Mouse (Mus musculus) kidney, embryonic 16.5 days (tissue): Measurements from ENCODE around the gene Psmd9. TPM values are rescaled to one million over a fixed set of nuclear protein-coding genes. Genes with fewer than 3 reads are reported as not detected.
A peak's percentile ranks its signal among the peaks of the same experiment; 100 is the strongest.
"Not testable (repeated sequence)": the region's sequence is repeated elsewhere in the genome, so short reads cannot be mapped to it uniquely, and the experiment has no call there.

ENCODE experiments used
- ATAC-seq: fragments of 200-750 bp; cut with Nextera tagmentation; 2 replicates; pipeline ENCODE4 v1.8.0; 2017; ENCODE audit warnings: moderate TSS enrichment; ENCODE audit not compliant: low FRiP score, low TSS enrichment
- H3K27ac ChIP-seq: fragments of 300-500 bp; sonication (generic); 2 replicates; pipeline ENCODE4 v1.5.1; 2014; ENCODE audit warnings: low read length
- H3K27me3 ChIP-seq: fragments of 300-500 bp; sonication (generic); 2 replicates; pipeline ENCODE4 v1.6.1; 2014; ENCODE audit warnings: low read length, control low read depth, mixed read lengths; ENCODE audit not compliant: insufficient read depth
- H3K36me3 ChIP-seq: fragments of 300-500 bp; sonication (generic); 2 replicates; pipeline ENCODE4 v1.6.1; 2014; ENCODE audit warnings: low read length, control low read depth, mixed read lengths; ENCODE audit not compliant: insufficient read depth
- H3K4me1 ChIP-seq: fragments of 300-500 bp; sonication (generic); 2 replicates; pipeline ENCODE4 v1.6.1; 2014; ENCODE audit warnings: low read length, control low read depth, mixed read lengths; ENCODE audit not compliant: insufficient read depth
- H3K4me2 ChIP-seq: fragments of 300-500 bp; sonication (generic); replicated peaks from 2 replicates; pipeline ENCODE4 v1.6.1; 2014; ENCODE audit warnings: low read depth, low read length
- H3K4me3 ChIP-seq: fragments of 300-500 bp; sonication (generic); 2 replicates; pipeline ENCODE4 v1.5.1; 2014; ENCODE audit warnings: mild to moderate bottlenecking, low read length
- H3K9ac ChIP-seq: fragments of 300-500 bp; sonication (generic); replicated peaks from 2 replicates; pipeline ENCODE4 v1.6.1; 2014; ENCODE audit warnings: low read length
- H3K9me3 ChIP-seq: fragments of 300-500 bp; sonication (generic); 2 replicates; pipeline ENCODE4 v1.6.1; 2016; ENCODE audit warnings: low read length, control low read depth
- WGBS: fragments of 180-500 bp; shearing (Covaris S2); extraction: QIAGEN DNeasy Blood & Tissue Kit; methylation state at CpG from one replicate; pipeline ENCODE4 v1.1.7; 2014; 5-methylcytosine and 5-hydroxymethylcytosine counted together
- polyA plus RNA-seq: library from polyadenylated mRNA; unstranded; fragments of >200 nt; fragmentation: Nextera tagmentation; extraction: Ambion mirVana; gene quantifications from 2 replicates; pipeline ENCODE4 v1.2.1, GENCODE M21; 2015

Gene Psmd9
- polyA plus RNA-seq, 1 experiment from 2014 or later, result 86.9 TPM

DNA sequence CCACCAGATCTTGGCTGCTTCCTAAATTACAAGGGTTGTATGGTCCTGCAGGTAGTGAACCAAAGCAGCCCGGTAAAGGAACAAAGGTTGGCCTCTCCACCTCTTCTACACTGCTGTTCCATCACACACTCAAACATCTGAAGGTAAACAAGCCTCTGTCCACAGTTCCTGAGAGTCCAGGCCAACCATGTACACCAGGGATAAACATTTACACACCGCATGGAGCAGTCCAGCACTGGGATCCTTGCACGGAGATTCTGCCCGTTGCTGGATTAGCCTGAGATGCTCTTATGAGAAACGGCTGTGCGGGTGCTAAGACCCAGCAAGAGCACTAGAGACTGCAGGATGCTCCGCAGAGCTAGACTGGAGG is 32.3 kb downstream of the Psmd9 start:
- Histone ChIP-seq H3K27ac (no peak overlapping the region), H3K9me3 (no peaks in the 10 kb centered on the region), H3K27me3 (no peaks in the 10 kb centered on the region), H3K4me1 (no peaks in the 10 kb centered on the region), H3K9ac (no peak overlapping the region), H3K36me3 (no peaks in the 10 kb centered on the region), H3K4me3 (no peak overlapping the region), H3K4me2 (no peak overlapping the region)
- 79% methylated on average over 7 of the region's 7 CpGs for WGBS
- no peak for ATAC-seq

DNA sequence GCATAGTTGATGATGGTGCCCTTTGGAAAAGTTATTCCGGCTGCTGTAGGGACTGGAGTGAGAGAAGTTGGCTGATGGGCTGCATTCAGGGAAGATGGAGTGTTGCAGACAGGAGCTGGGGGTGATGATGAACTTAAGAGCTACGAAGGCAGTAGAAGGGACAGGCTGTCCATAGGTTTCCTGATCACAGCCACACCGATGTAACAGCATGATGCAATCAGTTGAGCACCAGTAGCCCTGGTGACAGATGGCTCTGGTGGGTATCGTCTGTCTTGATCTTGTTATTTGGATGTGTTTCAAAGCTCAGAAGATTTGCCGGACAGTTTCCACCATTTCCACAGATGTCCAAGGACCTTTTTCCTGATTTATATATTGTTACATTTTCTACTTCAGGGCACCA is 32.8 kb downstream of the Psmd9 start:
- Histone ChIP-seq H3K9me3 (no peaks in the 10 kb centered on the region), H3K4me3 (no peak overlapping the region), H3K36me3 (no peaks in the 10 kb centered on the region), H3K4me2 (no peak overlapping the region), H3K27me3 (no peaks in the 10 kb centered on the region), H3K27ac (no peak overlapping the region), H3K4me1 (no peaks in the 10 kb centered on the region), H3K9ac (no peak overlapping the region)
- WGBS, result 80% methylated on average over 5 of the region's 5 CpGs
- ATAC-seq, result no peak

DNA sequence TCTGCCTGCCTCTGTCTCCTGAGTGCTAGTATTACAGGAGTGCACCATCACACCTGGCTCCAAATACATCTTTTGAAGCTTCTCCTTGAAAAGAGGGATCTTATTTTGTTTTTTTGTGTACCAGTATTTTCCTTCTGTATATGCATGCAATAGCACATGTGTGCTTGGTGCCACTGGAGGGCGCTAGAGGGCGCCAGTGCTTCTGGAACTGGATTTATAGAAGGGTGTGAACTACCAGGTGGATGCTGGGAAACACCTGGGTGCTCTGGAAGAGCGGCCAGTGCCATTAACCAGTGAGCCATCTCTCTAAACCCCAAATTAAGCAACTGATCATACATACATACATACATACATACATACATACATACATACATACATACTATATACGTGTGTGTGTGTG is 33.6 kb downstream of the Psmd9 start:
- not testable (repeated sequence) for H3K9me3 ChIP-seq, H3K27me3 ChIP-seq, H3K36me3 ChIP-seq, H3K4me2 ChIP-seq, ATAC-seq, H3K9ac ChIP-seq, H3K4me3 ChIP-seq, H3K27ac ChIP-seq, H3K4me1 ChIP-seq
- WGBS, result 87% methylated on average over 2 of the region's 4 CpGs

DNA sequence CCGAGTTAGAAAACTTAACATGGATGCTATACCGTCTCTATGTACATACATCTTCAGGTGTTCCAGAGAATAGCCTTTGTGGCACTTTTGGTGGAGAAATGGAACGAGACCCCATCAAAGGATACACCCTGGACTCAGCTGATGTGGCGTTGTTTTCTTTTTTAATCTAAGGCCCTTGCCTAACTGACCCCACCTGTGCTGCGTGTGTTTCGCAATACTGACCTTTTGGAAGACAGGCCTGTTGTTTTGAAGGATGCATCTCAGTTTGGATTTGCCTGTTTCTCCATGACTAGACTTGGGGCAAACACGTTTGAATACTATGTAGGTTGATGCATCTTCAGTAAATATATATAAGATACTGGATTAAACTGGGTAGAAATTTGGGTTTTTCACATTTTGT is 34.4 kb downstream of the Psmd9 start:
- H3K9ac ChIP-seq, H3K27ac ChIP-seq, H3K4me3 ChIP-seq, H3K9me3 ChIP-seq, H3K4me2 ChIP-seq, H3K4me1 ChIP-seq, H3K27me3 ChIP-seq, H3K36me3 ChIP-seq, ATAC-seq: not testable (repeated sequence)
- WGBS, result 85% methylated on average over 7 of the region's 7 CpGs

DNA sequence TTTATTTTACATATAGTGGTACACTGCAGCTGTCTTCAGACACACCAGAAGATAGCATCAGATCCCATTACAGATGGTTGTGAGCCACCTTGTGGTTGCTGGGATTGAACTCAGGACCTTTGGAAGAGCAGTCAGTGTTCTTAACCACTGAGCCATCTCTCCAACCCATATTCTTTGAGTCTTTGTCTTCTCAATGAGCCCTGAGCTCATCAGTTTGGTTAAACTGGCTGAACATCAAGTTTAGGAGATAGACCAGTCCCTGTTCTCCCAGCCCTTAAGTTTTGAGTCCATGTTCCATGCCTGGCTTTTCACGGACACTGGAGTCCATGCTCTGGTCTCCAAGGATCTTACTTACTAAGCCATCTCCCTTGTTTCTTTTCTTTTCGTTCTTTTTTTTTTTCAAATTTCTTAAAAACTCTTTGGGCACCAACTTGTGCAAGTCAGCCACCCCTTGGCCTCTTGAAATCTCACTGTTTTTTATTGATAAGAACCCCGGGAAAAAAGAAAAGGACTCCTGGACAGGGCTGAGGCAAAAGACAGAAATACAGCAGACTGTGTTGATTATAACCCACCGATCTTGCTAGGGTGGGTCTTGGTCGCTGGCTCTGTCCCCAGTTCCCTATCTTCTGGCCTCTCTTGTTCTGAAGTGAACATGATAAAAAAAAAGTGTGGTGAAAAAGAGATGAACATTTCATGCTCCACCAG is 53.3 kb downstream of the Psmd9 start:
- H3K27ac ChIP-seq, H3K4me2 ChIP-seq, H3K27me3 ChIP-seq, H3K9me3 ChIP-seq, H3K9ac ChIP-seq, ATAC-seq, H3K36me3 ChIP-seq, H3K4me1 ChIP-seq, H3K4me3 ChIP-seq: not testable (repeated sequence)
- 82% methylated on average over 3 of the region's 5 CpGs for WGBS

DNA sequence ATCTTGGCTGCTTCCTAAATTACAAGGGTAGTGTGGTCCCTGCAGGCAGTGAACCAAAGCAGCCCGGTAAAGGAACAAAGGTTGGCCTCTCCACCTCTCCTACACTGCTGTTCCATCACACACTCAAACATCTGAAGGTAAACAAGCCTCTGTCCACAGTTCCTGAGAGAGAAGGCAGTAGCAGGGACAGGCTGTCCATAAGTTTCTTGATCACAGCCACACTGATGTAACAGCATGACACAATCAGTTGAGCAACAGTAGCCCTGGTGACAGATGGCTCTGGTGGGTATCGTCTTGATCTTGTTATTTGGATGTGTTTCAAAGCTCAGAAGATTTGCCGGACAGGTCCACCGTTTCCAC is 53.8 kb downstream of the Psmd9 start:
- no peak overlapping the region for H3K27ac ChIP-seq
- H3K27me3 ChIP-seq, result no peaks in the 10 kb centered on the region
- H3K4me1 ChIP-seq, result no peaks in the 10 kb centered on the region
- H3K9ac ChIP-seq, result no peak overlapping the region
- 47% methylated on average over 4 of the region's 4 CpGs for WGBS
- no peak overlapping the region for H3K4me2 ChIP-seq
- H3K4me3 ChIP-seq, result no peak overlapping the region
- 0 out of 2 replicates have a peak, but pooled peaks cover 4% of the 10 kb centered on the region for H3K9me3 ChIP-seq
- ATAC-seq, result no peak
- no peaks in the 10 kb centered on the region for H3K36me3 ChIP-seq

DNA sequence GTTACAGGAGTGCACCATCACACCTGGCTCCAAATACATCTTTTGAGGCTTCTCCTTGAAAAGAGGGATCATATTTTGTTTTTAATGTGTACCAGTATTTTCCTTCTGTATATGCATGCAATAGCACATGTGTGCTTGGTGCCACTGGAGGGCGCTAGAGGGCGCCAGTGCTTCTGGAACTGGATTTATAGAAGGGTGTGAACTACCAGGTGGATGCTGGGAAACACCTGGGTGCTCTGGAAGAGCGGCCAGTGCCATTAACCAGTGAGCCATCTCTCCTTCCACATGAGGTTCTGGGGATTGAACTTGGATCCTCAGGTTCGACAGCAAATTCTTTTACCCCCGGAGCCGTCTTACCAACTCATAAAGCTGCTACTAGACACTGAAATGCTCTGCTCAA is 54.6 kb downstream of the Psmd9 start:
- 78% methylated on average over 4 of the region's 6 CpGs for WGBS
- H3K9ac ChIP-seq, H3K4me3 ChIP-seq, H3K27ac ChIP-seq, ATAC-seq, H3K4me2 ChIP-seq, H3K9me3 ChIP-seq, H3K27me3 ChIP-seq, H3K36me3 ChIP-seq, H3K4me1 ChIP-seq: not testable (repeated sequence)

DNA sequence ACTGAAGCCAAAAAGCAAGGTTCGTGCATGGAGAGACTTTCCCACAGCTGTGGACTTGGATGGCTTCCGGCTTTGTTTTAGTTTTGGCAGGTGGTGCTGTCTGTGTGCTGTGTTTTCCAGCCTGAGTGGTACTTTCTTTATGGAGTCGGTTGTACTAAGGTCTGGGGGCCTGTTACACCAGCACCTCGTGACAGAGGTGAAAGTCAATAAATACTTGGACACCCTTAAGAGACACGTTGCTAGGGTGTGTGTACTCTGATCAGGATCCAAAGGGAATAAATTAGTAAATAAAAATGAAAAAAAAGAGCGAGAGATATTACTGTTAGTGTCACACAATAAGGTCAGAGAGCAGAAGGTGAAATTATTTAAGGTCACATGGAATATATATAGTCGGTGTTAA is 57.6 kb downstream of the Psmd9 start:
- Histone ChIP-seq H3K4me2 (no peak overlapping the region), H3K4me3 (no peak overlapping the region), H3K27me3 (no peaks in the 10 kb centered on the region), H3K9ac (no peak overlapping the region), H3K36me3 (no peaks in the 10 kb centered on the region), H3K9me3 (no peaks in the 10 kb centered on the region), H3K27ac (no peak overlapping the region), H3K4me1 (peaks cover 9% of the 10 kb centered on the region)
- 89% methylated on average over 7 of the region's 7 CpGs for WGBS
- no peak for ATAC-seq

DNA sequence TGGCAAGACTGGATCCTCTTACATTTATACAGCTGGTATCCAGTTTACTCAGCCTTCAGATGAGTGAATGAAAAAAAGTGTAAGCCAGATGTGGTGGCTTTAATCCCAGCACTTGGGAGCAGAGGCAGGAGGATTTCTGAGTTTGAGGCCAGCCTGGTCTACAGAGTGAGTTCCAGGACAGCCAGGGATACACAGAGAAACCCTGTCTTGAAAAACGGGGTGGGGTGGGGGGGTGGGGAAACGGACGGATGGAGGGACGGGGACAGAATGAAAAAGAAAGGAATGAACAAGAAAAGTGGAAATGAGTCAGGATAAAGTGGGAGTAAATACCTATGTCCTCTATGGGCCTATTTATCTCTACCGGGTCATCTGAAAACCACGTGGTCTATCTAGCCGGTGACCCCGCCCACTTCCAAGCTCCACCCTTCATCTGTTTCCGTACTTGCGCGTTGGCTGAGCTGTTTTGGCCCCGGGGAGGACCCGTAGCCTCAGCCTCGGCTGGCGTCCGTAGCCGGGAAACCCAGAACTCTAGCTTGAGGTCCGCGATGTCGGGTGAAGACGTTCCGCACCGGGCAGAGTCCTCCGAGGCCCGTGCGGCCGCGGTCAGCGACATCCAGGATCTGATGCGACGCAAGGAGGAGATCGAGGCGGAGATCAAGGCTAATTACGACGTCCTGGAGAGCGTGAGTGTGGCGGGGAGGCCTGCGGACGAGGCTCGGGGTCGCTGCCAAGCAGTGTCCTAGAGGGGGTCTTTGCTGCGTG is 58.7 kb downstream of the Psmd9 start:
- Histone ChIP-seq H3K27me3 (no peaks in the 10 kb centered on the region), H3K4me1 (peaks cover 9% of the 10 kb centered on the region), H3K4me3 (peak overlapping the region; percentile 98), H3K36me3 (no peaks in the 10 kb centered on the region), H3K9me3 (no peaks in the 10 kb centered on the region), H3K27ac (no peak overlapping the region), H3K4me2 (peak overlapping the region; percentile 83), H3K9ac (peak overlapping the region; percentile 96)
- ATAC-seq, result peak; percentile 89
- WGBS, result 2% methylated on average over 42 of the region's 42 CpGs

DNA sequence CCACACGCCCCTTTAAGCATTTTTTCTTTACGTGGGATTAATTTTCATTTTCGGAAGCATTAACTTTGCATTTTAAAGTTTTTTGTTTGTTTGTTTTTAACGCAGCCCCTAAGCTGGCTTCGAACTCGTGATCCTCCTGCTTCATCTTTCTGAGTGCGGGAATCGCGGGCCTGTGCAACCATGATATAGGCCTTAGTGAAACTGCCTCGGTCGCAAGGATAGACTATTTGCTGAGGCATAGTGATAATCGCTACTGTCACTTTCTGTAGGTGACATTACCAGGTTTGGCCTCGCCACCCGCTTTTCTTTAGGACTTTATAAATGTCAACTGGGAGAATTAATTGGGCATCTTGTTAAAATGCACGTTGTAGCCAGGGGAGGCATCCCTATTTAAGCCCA is 59.3 kb downstream of the Psmd9 start:
- H3K9ac ChIP-seq, result peak overlapping the region; percentile 96
- no peak overlapping the region for H3K27ac ChIP-seq
- H3K27me3 ChIP-seq, result no peaks in the 10 kb centered on the region
- ATAC-seq, result no peak
- WGBS, result 4% methylated on average over 15 of the region's 15 CpGs
- peak overlapping the region; percentile 98 for H3K4me3 ChIP-seq
- H3K9me3 ChIP-seq, result no peaks in the 10 kb centered on the region
- no peaks in the 10 kb centered on the region for H3K36me3 ChIP-seq
- H3K4me1 ChIP-seq, result peaks cover 9% of the 10 kb centered on the region
- peak overlapping the region; percentile 83 for H3K4me2 ChIP-seq
